Mouse (Mus musculus) embryonic facial prominence, embryonic 13.5 days (tissue): ENCODE data around the gene Fgfr2. TPM values are rescaled to one million over a fixed set of nuclear protein-coding genes. Genes with fewer than 3 reads are reported as not detected.

Source experiments
- ATAC-seq: fragments of 200-750 bp; cut with Nextera tagmentation; 2 replicates; pipeline ENCODE4 v1.8.0; 2017; ENCODE audit warnings: low read depth; ENCODE audit not compliant: insufficient number of reproducible peaks, insufficient read depth, low FRiP score, low TSS enrichment
- H3K27ac ChIP-seq: fragments of 300-500 bp; sonication (generic); 2 replicates; pipeline ENCODE4 v1.5.1; 2015; ENCODE audit warnings: moderate library complexity, mild to moderate bottlenecking, inconsistent platforms
- H3K27me3 ChIP-seq: fragments of 300-500 bp; sonication (generic); 2 replicates; pipeline ENCODE4 v1.6.1; 2015; ENCODE audit warnings: mild to moderate bottlenecking, inconsistent platforms
- H3K36me3 ChIP-seq: fragments of 300-500 bp; sonication (generic); 2 replicates; pipeline ENCODE4 v1.6.1; 2015; ENCODE audit warnings: mild to moderate bottlenecking, inconsistent platforms
- H3K4me1 ChIP-seq: fragments of 300-500 bp; sonication (generic); 2 replicates; pipeline ENCODE4 v1.6.1; 2015; ENCODE audit warnings: inconsistent platforms
- H3K4me2 ChIP-seq: fragments of 300-500 bp; sonication (generic); 2 replicates; pipeline ENCODE4 v1.6.1; 2015; ENCODE audit warnings: moderate library complexity, mild to moderate bottlenecking, inconsistent platforms
- H3K4me3 ChIP-seq: fragments of 300-500 bp; sonication (generic); 2 replicates; pipeline ENCODE4 v1.5.1; 2015; ENCODE audit warnings: mild to moderate bottlenecking, inconsistent platforms
- H3K9ac ChIP-seq: fragments of 300-500 bp; sonication (generic); 2 replicates; pipeline ENCODE4 v1.6.1; 2015; ENCODE audit warnings: mild to moderate bottlenecking, inconsistent platforms
- H3K9me3 ChIP-seq: fragments of 300-500 bp; sonication (generic); 2 replicates; pipeline ENCODE4 v1.6.1; 2016; ENCODE audit warnings: inconsistent platforms
- WGBS: fragments of 180-500 bp; shearing (Covaris S2); methylation state at CpG from one replicate; pipeline ENCODE4 v1.1.7; 2015; ENCODE audit warnings: mixed read lengths; 5-methylcytosine and 5-hydroxymethylcytosine counted together
- polyA plus RNA-seq: library from polyadenylated mRNA; unstranded; fragments of >200 nt; fragmentation: Nextera tagmentation; extraction: Ambion mirVana; gene quantifications from 2 replicates; pipeline ENCODE4 v1.2.1, GENCODE M21; 2015

Fgfr2 gene
- polyA plus RNA-seq, 1 experiment from 2014 or later = 174 TPM

GRCm38 (mm10) chr7:131371470-131371860 is 1751.7 kb downstream of the Fgfr2 start:
- no peak for ATAC-seq
- no peaks in the 10 kb centered on the region for H3K9me3 ChIP-seq
- H3K4me3 ChIP-seq = peak overlapping the region; percentile 83
- peak overlapping the region; percentile 93 for H3K9ac ChIP-seq
- peak overlapping the region; percentile 95 for H3K27ac ChIP-seq
- 0 out of 2 replicates have a peak, but pooled peaks cover 8% of the 10 kb centered on the region for H3K36me3 ChIP-seq
- peaks cover 13% of the 10 kb centered on the region; the same call in 1 of the 2 replicates for H3K4me1 ChIP-seq
- 8% methylated on average over 9 of the region's 9 CpGs for WGBS
- H3K4me2 ChIP-seq = peak overlapping the region; percentile 67
- H3K27me3 ChIP-seq = no peaks in the 10 kb centered on the region

- peaks cover 13% of the 10 kb centered on the region; the same call in 1 of the 2 replicates for H3K4me1 ChIP-seq
- H3K36me3 ChIP-seq = 0 out of 2 replicates have a peak, but pooled peaks cover 8% of the 10 kb centered on the region
- peak within 1 kb of the TSS; percentile 83 for H3K4me3 ChIP-seq
- peak within 1 kb of the TSS; percentile 95 for H3K27ac ChIP-seq
- no peaks in the 10 kb centered on the region for H3K27me3 ChIP-seq
- ATAC-seq = peak; percentile 89
- WGBS = 4% methylated on average over 47 of the region's 47 CpGs
- peak within 1 kb of the TSS; percentile 93 for H3K9ac ChIP-seq
- H3K4me2 ChIP-seq = peak within 1 kb of the TSS; percentile 67
- no peaks in the 10 kb centered on the region for H3K9me3 ChIP-seq
Observed at GRCm38 (mm10) chr7:131370648-131371469, 1752.3 kb downstream of the Fgfr2 start, which contains the start of gene Pstk. Gene Pstk (plus strand): TSS chr7:131371141.

GRCm38 (mm10) chr7:131364131-131364530 is 1759.0 kb downstream of the Fgfr2 start:
- Histone ChIP-seq H3K27me3 (no peaks in the 10 kb centered on the region), H3K27ac (no peak overlapping the region), H3K9me3 (no peaks in the 10 kb centered on the region), H3K36me3 (0 out of 2 replicates have a peak, but pooled peaks cover 5% of the 10 kb centered on the region), H3K9ac (no peak overlapping the region), H3K4me1 (peaks cover 9% of the 10 kb centered on the region), H3K4me3 (no peak overlapping the region), H3K4me2 (no peak overlapping the region)
- ATAC-seq = no peak
- WGBS = 89% methylated on average over 8 of the region's 8 CpGs

GRCm38 (mm10) chr7:131362615-131363300 is 1760.4 kb downstream of the Fgfr2 start, which contains the start of gene 2310057M21Rik:
Gene 2310057M21Rik (minus strand): TSS chr7:131362759.
- Histone ChIP-seq H3K27me3 (no peaks in the 10 kb centered on the region), H3K36me3 (peaks cover 18% of the 10 kb centered on the region), H3K4me1 (peaks cover 9% of the 10 kb centered on the region), H3K27ac (peak within 1 kb of the TSS; percentile 95), H3K4me2 (peak within 1 kb of the TSS; percentile 91), H3K4me3 (peak within 1 kb of the TSS; percentile 87), H3K9ac (peak within 1 kb of the TSS; percentile 92), H3K9me3 (no peaks in the 10 kb centered on the region)
- ATAC-seq = peak; percentile 97
- whole genome bisulfite sequencing = under 1% methylated on average over 55 of the region's 55 CpGs

DNA sequence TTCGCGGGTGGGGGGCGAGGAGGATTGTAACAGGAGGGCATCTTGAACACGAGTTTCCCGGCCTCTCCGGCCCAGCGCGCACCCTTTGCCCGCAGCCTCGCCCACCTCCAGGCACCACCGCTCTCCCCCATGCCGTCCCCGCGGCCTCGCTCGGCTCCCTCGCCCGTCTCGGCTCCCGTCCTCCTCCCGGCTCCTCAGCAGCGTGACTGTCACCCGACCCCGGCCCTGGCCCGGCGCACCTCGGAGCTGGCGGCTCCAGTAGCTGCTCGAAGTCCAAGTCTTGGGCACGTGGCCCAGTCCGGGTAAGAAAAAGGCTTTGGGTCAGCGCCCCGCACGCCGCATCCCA is 1760.9 kb downstream of the Fgfr2 start:
- H3K9ac ChIP-seq = peak overlapping the region; percentile 92
- peak overlapping the region; percentile 91 for H3K4me2 ChIP-seq
- H3K27me3 ChIP-seq = no peaks in the 10 kb centered on the region
- peak overlapping the region; percentile 91 for H3K27ac ChIP-seq
- H3K9me3 ChIP-seq = no peaks in the 10 kb centered on the region
- WGBS = under 1% methylated on average over 35 of the region's 35 CpGs
- H3K4me3 ChIP-seq = peak overlapping the region; percentile 87
- H3K4me1 ChIP-seq = peaks cover 9% of the 10 kb centered on the region
- peak; percentile 77 for ATAC-seq
- H3K36me3 ChIP-seq = peaks cover 24% of the 10 kb centered on the region

- H3K27ac ChIP-seq = no peak overlapping the region
- H3K4me1 ChIP-seq = peaks cover 3% of the 10 kb centered on the region
- H3K4me3 ChIP-seq = no peak overlapping the region
- no peak for ATAC-seq
- 93% methylated on average over 13 of the region's 13 CpGs for WGBS
- no peak overlapping the region for H3K4me2 ChIP-seq
- H3K9ac ChIP-seq = no peak overlapping the region
- no peaks in the 10 kb centered on the region for H3K27me3 ChIP-seq
- no peaks in the 10 kb centered on the region for H3K9me3 ChIP-seq
- peaks cover 69% of the 10 kb centered on the region for H3K36me3 ChIP-seq
Observed at GRCm38 (mm10) chr7:131356105-131356504, 1767.0 kb downstream of the Fgfr2 start.

GRCm38 (mm10) chr7:131345856-131346541 is 1777.2 kb downstream of the Fgfr2 start:
- peaks cover 78% of the 10 kb centered on the region for H3K36me3 ChIP-seq
- ATAC-seq = no peak
- 81% methylated on average over 7 of the region's 7 CpGs for WGBS
- no peak overlapping the region for H3K4me2 ChIP-seq
- H3K4me3 ChIP-seq = no peak overlapping the region
- H3K9me3 ChIP-seq = no peaks in the 10 kb centered on the region
- H3K27me3 ChIP-seq = no peaks in the 10 kb centered on the region
- no peak overlapping the region for H3K9ac ChIP-seq
- H3K4me1 ChIP-seq = no peaks in the 10 kb centered on the region
- no peak overlapping the region for H3K27ac ChIP-seq

DNA sequence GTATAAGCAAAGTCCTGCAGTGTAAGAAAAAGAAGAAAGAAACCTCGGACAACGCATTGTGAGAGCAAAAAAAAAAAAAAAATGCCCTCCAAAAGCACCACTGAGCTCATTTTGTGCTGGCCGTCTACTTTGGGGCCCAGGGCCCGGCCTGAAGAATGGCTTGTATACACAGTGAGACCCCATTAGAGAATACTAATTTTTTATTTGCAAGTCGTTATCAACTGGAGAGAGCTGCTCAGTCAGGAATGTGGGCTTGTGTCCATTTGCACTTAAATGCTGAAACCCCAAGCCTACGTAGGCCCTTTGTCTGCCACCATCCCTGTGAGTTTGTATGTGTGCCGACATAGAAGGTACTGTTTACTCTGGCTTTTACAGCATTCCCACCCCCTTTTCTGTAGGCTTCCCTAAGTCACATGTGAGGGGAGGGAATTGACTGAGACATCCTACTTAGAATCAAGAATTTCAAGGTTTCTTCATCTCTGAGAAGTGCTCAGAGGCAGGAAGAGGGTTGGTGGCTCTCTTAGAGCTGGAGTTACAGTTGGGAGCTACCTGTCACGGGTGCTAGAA is 1785.6 kb downstream of the Fgfr2 start:
- Histone ChIP-seq H3K9me3 (no peaks in the 10 kb centered on the region), H3K27me3 (no peaks in the 10 kb centered on the region)

GRCm38 (mm10) chr7:131333564-131333963 is 1789.6 kb downstream of the Fgfr2 start, which contains the start of gene Fam24a:
Gene Fam24a (plus strand): TSS chr7:131333864.
- WGBS = 50% methylated on average over 1 of the region's 1 CpGs
- Histone ChIP-seq H3K27ac (no peak within 1 kb of the TSS), H3K4me1 (no peaks in the 10 kb centered on the region), H3K4me3 (no peak within 1 kb of the TSS), H3K36me3 (no peaks in the 10 kb centered on the region), H3K9ac (no peak within 1 kb of the TSS), H3K27me3 (no peaks in the 10 kb centered on the region), H3K9me3 (no peaks in the 10 kb centered on the region), H3K4me2 (no peak within 1 kb of the TSS)
- ATAC-seq = no peak

More for the DNA sequence above, 1785.6 kb downstream of the Fgfr2 start:
- Histone ChIP-seq H3K4me3 (no peak overlapping the region), H3K4me1 (no peaks in the 10 kb centered on the region), H3K27ac (no peak overlapping the region), H3K4me2 (no peak overlapping the region), H3K36me3 (peaks cover 29% of the 10 kb centered on the region), H3K9ac (no peak overlapping the region)
- WGBS = 78% methylated on average over 8 of the region's 8 CpGs
- ATAC-seq = no peak

DNA sequence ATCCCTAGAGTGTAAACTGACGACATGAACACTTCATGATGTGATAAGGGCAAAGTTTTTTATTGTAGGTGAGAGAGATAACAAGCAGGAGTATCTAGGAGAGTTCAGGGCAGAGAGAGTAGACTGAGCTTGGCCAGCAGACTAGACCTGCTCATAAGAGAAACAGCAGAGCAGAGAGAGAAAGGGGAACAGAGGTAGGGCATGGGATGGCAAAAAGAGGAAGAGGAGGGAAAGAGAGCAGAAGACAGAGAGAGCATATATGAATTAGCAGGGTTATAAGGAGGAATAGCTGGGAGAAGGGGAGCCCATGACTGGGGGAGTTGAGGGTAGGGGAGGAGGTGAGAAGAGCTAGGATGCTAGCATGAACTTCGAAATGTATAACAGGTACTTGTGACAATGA is 1791.5 kb downstream of the Fgfr2 start:
- Histone ChIP-seq H3K27me3 (no peaks in the 10 kb centered on the region), H3K9me3 (no peaks in the 10 kb centered on the region), H3K4me1 (no peaks in the 10 kb centered on the region), H3K4me3 (no peak overlapping the region), H3K27ac (no peak overlapping the region), H3K4me2 (no peak overlapping the region), H3K36me3 (no peaks in the 10 kb centered on the region), H3K9ac (no peak overlapping the region)
- WGBS = 80% methylated on average over 2 of the region's 2 CpGs
- no peak for ATAC-seq

- H3K9ac ChIP-seq = no peak within 1 kb of the TSS
- H3K27me3 ChIP-seq = no peaks in the 10 kb centered on the region
- H3K9me3 ChIP-seq = no peaks in the 10 kb centered on the region
- no peaks in the 10 kb centered on the region for H3K4me1 ChIP-seq
- no peak within 1 kb of the TSS for H3K4me2 ChIP-seq
- H3K4me3 ChIP-seq = no peak within 1 kb of the TSS
- ATAC-seq = no peak
- H3K27ac ChIP-seq = no peak within 1 kb of the TSS
- WGBS = 89% methylated on average over 5 of the region's 5 CpGs
- H3K36me3 ChIP-seq = no peaks in the 10 kb centered on the region
Observed at GRCm38 (mm10) chr7:131329416-131329815, 1793.7 kb downstream of the Fgfr2 start, which contains the start of gene Fam24b. Gene Fam24b (minus strand): TSS chr7:131329516.
